Mouse (Mus musculus) liver (tissue): ENCODE results near the gene Ube2j1.

Experiments
- DNase-seq: peaks from one replicate; pipeline ENCODE4 v3.0.0-alpha.2; 2020; ENCODE audit warnings: mixed read lengths

Gene Ube2j1

DNA sequence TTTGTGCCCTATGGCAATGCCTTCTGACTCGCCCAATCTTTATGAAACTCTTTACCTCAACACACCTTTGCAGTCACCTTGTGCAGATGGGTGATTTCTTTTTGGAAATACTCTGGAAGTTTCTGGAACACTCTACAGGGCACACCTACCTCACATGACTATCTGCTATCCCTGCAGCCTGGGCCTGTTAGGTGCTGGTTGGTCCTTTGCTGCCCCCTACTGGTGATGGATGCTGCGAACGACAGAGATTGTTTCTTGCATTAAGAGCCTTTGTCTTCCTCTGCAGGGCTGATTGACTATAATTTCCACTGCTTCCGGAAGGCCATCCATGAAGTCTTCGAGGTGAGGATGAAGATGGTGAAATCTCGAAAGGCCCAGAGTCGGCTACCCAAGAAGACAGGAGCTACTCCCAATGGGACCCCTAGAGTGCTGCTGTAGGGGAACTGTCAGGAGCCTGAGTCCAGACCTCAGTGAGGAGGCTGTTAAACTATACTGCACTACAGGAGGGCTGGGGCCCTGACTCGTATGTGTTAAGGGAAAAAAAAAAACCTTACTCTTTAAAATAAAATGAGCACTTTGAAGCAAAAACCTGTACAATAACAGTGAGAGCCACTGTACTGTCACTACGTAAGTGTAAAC is 12.7 kb upstream of the Ube2j1 start:
- peak; percentile 87 for DNase-seq

DNA sequence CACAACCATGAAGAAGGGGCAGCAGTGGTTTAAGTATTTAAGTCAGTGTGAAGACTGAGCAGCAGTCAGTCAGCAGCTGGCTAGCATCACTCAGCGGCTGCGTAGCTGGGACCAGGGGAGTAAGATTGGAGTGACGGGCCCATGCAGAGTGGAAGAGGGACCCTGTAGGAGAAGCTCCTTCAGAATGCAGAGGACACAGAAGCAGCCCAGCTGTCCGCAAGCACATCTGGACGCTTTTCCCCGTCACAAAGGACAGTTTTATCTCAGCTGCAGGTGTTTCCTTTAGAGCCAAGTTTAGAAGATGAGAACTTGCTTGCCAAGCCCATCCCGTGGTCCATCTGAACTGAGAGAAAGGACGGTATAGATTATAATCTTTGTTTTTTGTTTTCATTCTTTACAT is 6.8 kb upstream of the Ube2j1 start:
- no peak for DNase-seq

DNA sequence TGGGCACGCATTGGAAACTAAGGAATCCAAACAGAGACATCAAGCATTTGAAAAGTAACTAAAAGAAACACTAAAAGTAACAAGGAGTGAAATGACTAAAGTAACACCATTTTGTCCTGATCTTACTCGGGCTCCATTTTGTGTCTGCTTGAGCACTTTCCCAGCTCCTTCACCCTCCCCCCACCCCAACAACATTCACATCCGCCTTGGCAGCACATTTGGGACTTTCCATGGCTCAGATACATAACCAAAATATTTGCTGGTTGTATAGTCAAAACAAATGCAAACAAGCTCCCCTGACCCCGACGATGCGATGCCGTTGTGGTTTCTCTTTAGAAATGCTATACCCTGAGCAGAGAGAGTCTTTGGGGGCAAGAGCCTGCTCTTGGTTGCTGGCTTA is 2.1 kb upstream of the Ube2j1 start:
- DNase-seq = no peak

DNA sequence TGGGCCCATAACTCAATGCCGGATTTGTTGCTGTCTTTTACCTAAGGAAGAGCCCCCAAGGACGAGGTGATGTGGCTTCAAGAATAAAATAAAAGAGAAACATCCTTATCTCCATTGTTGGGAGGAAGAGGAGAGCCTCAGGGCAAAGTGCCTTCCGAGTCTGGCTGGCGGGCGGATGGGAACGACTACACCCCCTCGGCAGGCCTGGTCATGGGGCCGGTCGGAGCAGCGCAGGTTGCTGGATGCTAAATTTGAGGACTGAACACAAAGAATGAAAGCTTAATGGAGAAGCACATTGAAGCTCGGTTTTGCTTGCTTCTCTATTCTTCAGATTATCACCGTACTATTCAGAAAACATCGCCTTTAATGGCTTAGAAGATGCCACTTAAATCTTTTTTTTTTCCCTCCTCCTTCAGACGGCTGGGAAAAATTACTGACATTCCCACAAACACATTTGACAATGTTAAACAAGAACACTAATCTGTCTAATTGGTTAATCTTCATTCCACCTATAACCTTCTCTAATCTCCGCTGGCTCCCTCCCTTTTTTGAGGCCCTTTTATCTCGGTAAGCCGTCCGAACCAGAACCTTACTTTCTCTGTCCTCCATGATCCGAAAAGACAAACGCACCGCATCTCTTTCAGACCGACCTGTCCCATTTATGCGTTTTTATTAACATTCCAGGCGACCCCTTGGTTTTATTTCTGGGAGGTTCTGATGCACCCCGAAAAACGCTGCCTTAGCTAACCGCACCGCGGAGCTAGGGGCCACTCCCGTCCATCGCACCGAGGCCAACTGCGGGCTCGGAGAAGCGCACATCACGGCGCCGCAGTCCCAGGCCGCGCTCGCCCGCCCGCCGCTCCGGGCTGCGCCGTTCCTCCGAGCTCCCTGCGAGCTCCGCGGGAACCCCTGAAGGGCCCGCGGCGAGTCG is 687 bp upstream of the Ube2j1 start:
- peak; percentile 39 for DNase-seq

DNA sequence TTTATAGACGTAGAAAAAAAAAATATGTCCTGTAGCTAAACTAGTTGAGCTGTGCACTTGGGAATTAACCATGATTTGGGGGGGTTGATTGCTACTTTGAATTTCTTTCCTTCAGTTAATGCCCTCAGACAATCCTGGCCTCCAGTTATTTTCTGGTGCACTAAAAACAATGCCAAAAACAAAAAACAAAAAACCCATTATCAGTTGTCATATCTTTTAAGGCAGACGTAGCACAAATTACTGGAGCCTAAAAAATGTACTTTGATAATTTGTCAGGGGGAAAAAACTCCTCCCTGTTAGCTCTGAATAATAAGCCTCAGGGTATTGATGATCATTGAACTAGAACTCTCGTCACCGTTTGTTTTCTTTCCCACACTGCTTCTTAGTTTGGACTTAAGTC is 829 bp downstream of the Ube2j1 start:
- no peak for DNase-seq

DNA sequence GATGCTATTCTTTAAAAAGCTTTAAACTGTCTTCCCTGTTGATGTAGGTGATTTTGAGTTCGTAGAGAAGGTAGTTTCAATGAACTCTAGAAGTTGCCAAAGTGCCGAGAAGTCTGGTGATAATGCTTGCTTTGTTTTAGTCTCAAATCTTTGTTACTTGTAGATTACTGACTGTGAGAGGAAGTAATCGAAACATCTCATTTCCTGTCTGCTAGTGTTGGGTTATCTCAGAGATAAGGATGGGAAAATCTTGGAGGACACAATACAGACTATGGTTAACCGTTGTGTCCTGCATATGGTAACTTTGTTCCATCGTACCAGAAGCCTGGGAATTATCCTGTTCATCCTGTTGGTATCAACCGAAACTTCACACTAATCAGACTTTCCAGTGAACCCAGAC is 2.3 kb downstream of the Ube2j1 start:
- no peak for DNase-seq

DNA sequence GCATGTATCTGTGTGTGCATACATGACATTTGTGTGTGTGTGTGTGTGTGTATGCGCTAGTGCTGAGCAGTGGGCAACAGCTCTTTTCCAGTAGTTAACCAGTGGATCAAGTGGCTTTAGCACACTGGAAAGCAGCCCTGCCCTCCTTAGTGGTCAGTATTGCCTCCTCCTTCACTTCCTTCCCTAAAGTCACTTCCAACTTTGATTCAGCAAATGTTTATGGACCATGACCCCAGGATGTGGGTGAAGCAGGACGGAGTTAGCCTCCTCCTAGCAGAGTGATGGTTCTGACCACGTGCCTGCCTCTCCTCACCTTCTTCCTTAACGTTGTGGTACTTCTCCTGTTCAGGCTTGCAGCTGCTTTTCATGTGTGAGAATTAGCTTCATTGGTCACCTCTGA is 8.6 kb downstream of the Ube2j1 start:
- DNase-seq = no peak

DNA sequence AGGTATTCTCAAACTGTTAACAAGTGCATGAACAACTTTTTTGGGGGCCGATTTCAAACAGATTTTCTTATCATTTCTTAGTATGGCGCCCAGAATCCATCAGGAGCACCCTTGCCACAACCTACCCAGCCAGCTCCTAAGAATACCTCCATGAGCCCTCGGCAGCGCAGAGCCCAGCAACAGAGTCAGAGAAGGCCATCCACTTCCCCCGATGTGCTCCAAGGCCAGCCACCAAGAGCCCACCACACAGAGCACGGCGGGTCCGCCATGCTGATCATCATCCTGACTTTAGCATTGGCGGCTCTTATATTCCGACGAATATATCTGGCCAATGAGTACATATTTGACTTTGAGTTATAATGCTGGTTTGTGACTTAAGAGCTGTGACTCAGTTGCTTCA is 18.4 kb downstream of the Ube2j1 start:
- no peak for DNase-seq

DNA sequence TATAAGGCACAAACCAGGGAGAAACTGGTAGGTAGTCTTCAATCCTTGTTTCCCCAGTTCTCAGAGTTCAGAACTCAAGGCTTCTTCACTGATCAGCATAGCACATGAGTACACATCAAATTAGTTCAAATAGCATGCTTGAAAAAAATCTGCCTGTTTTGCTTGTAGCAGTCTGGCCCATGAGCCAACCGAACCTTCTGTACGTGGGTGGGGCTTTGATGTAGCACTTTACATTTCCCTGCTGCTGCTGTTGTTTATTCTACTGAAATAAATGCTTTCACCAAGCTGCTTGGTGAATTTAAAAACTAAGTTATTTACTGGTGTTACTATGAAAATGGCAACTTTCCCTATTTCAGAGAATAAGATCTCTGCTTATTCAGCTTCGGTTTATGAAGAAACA is 20.8 kb downstream of the Ube2j1 start:
- no peak for DNase-seq

DNA sequence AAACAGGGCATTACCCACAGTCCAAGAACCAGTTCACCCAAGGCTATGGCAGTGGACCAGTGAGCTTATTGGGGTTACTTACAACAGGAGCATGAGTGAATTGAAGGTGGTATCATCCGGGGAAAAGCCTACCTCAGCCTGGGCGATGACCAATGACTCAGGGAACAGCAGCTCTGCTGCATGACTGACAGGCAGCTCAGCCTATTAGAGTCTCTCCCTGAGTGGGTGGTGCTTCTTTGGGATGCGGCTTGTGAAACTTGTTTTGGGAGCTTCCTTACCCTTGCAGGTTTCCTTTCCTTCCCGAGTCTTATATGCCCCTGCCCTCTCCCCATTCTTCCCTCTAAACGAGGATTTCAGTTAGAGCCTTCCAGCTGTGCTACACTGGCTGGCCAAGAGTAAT is 21.4 kb downstream of the Ube2j1 start:
- DNase-seq = peak; percentile 44

DNA sequence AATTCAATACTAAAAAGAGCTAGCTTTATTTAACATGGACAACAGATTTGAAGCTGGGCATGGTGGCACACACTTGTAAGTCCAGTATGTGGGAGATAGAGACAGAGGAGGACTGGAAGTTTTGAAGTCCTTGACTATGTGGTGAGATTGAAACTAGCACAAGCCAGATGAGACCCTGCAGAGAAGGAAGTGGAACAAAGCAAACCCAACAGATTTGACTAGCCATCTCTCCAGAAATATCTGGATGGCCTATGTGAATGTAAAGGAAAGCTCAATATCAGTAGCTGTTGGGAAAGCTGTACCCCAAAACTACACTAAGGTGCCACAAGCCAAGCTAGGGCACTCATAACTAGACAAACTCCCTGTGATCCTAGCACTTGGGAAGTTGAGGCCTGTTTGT is 23.2 kb downstream of the Ube2j1 start:
- no peak for DNase-seq

DNA sequence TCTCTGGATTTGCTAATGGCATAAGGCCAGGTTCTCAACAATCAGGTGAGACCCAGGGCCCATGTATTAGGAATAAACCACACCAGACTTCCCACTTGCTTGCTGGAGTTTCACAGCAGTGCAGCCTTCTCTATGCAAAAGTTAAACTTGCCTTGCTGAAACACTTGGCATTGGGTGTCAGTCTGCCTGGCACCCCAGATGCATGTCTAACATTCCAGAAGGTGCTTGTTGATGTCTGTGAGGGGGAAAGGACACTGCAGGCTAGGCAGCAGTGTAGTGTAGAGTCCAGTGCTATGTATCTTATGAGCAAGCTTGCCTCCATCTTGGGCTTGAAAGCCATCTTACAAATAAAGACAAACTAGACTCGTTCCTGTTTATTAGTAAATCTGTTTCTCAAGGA is 25.1 kb downstream of the Ube2j1 start:
- DNase-seq = no peak

DNA sequence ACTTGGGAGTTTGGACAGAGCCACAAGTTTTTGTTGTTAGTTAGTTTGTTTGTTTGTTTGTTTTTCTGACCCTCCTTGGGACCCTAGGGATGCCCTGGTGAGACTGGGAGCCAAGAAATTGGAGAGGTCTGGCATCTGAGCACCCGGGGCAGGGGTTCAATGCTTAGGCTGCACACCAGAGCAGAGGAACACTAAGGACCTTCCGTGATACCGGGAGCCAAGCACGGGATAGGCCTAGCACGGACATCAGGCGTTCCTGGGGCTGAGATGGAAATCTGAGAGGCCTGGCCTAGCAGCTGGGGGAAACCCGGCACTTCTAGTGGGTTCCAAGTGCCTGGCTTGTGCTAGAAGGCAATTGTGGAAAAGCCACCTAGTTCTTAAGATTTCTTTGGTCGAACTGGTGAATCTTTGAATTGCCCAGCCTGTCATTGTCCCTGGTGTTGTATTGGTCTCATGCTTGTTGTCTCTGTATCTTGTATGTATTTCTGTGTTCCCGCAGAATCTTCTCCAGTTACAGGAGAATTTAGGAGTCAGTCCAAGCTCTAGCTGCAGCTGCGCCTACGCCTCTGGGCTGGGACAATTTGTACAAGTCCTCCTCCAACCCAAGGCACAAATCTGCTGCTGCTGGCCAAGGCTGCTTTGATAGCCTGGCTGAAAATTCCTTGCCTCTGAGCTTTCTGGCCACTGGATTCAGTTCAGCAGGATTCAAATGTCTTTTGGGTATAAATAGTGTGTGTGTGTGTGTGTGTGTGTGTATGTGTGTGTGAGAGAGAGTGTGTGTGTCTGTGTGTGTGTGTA is 26.9 kb downstream of the Ube2j1 start:
- no peak for DNase-seq

DNA sequence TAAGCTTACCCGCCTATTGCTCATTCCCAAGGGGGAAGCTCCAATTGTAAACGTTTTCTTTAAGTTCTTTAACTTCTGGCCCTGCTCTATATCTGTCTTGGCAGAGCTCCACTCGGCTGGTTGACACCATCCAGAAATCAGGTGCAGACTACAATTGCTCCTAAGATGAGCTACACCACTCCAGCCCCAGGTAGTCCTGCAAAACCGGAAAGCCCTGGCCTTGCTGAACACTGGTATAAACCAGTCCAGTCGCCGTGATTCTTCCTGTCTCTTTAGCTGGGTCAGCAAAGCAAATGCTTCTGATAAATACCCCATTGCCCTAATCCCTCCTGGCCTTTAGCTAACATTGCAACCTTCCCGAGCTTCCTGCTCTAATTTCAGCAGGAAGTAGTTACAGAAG is 29.9 kb downstream of the Ube2j1 start:
- no peak for DNase-seq

- DNase-seq = no peak
Observed at GRCm38 (mm10) chr4:33062981-33063380, 31.8 kb downstream of the Ube2j1 start, which contains the start of gene Gabrr2. Gene Gabrr2 (plus strand): TSS chr4:33062999.

DNA sequence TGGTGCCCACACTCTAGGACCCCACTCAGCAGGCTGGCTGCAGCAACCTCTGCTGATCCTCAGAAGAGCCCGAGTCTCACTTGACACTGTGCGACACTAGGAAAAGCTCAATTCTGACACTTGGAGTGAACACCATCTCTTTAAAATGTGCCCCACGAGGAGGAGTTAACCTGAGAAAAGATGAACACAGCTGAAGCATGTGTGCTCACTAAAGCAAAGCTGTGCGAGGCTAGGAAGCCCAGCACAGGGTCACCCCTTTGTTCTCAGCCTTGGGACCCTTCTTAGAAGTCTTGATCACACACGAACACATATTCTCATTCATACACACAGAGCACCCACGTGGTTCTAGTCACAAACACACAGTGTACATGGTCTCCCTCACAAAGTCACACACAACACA is 33.8 kb downstream of the Ube2j1 start:
- no peak for DNase-seq

GRCm38 (mm10) chr4:33066223-33066960 is 35.2 kb downstream of the Ube2j1 start:
- no peak for DNase-seq

DNA sequence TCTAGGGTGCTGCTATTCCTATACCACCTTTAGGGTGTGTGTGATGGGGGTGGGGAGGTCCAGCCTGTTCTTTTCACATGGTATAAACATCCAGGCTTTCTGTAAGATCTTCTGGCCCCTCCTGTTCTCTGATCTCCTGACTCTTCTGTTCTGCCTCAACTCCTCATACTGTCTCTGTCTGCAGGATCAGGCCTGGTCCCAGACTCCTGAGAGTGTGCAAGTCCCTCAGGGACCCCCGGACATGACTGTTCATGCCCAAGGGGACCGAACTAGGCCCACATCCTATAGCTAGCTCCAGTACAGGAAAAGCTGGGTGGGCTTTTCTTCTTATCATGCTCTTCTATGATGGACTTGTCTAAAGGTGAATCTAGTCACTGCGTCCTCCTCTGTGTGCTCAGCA is 36.1 kb downstream of the Ube2j1 start:
- DNase-seq = no peak

GRCm38 (mm10) chr4:33067826-33068225 is 36.6 kb downstream of the Ube2j1 start:
- no peak for DNase-seq

DNA sequence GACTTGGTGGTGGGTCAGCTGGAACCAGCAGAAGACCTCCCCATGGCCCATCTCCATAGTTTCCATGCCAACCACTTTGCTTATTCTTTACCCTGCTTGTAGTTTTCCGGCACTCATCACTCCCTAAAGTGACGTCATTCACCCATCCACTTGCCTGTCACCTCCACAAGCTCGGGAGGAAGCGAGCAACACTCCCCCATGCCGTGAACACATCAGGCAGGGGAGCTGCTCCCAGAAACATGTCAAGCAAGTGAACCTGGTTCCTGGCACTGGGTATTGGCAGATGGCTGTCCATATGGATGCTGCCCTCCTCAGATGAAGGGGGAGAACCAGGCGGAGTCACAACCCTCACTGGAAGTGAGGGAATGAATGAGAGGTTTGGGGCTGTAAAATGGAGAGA is 37.7 kb downstream of the Ube2j1 start:
- no peak for DNase-seq

GRCm38 (mm10) chr4:33070326-33070725 is 39.1 kb downstream of the Ube2j1 start:
- DNase-seq = no peak

- DNase-seq = no peak
Observed at GRCm38 (mm10) chr4:33071337-33071736, 40.1 kb downstream of the Ube2j1 start.
